Mouse (Mus musculus) midbrain, embryonic 10.5 days (tissue): Measurements from ENCODE around the gene Scyl2. TPM values are rescaled to one million over a fixed set of nuclear protein-coding genes. Genes with fewer than 3 reads are reported as not detected.

Experiments
- DNase-seq: peaks from one replicate; pipeline ENCODE4 v3.0.0-alpha.2; 2017; ENCODE audit warnings: low spot score
- H3K27ac ChIP-seq: fragments of 300-500 bp; sonication (generic); replicated peaks from 2 replicates; pipeline ENCODE4 v1.5.1; 2016; ENCODE audit warnings: mild to moderate bottlenecking
- H3K27me3 ChIP-seq: fragments of 300-500 bp; sonication (generic); 2 replicates; pipeline ENCODE4 v1.6.1; 2016; ENCODE audit warnings: low read depth, mild to moderate bottlenecking; ENCODE audit not compliant: poor library complexity, severe bottlenecking
- H3K36me3 ChIP-seq: fragments of 300-500 bp; sonication (generic); 2 replicates; pipeline ENCODE4 v1.6.1; 2016; ENCODE audit warnings: mild to moderate bottlenecking, moderate library complexity
- H3K4me1 ChIP-seq: fragments of 300-500 bp; sonication (generic); 2 replicates; pipeline ENCODE4 v1.6.1; 2016
- H3K4me3 ChIP-seq: fragments of 300-500 bp; sonication (generic); 2 replicates; pipeline ENCODE4 v1.5.1; 2016; ENCODE audit warnings: mild to moderate bottlenecking, moderate library complexity
- H3K9me3 ChIP-seq: fragments of 300-500 bp; sonication (generic); replicated peaks from 2 replicates; pipeline ENCODE4 v1.6.1; 2016; ENCODE audit warnings: mild to moderate bottlenecking
- WGBS: fragments of 180-500 bp; shearing (Covaris S2); methylation state at CpG from one replicate; pipeline ENCODE4 v1.1.7; 2016; 5-methylcytosine and 5-hydroxymethylcytosine counted together
- polyA plus RNA-seq: library from polyadenylated mRNA; unstranded; fragments of >200 nt; fragmentation: Nextera tagmentation; extraction: Ambion mirVana; gene quantifications from 2 replicates; pipeline ENCODE4 v1.2.1, GENCODE M21; 2016

Gene Scyl2
- polyA plus RNA-seq, 1 experiment from 2014 or later: 8.3 TPM

DNA sequence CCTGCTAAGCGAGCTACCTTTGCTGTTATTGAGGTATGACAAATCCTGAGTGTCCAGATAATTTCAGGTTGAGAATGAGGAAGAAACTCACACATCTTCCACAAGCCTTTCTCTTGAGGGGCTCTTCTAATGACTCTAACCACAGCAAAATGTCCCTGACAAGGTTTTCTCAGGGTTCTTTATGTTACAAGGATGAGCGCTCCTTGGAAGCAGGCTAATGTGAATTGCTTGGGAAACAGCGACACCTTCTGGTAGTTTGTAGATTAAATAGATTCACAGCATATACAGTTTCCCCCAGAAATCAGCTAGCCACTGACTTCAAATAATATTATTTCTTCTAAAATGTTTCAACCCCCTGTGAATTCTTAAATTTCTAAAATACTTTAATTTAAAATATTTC is 56.0 kb downstream of the Scyl2 start:
- H3K4me1 ChIP-seq: no peaks in the 10 kb centered on the region
- H3K27me3 ChIP-seq: peaks cover 7% of the 10 kb centered on the region; the same call in 1 of the 2 replicates
- 25% methylated on average over 3 of the region's 3 CpGs for WGBS
- H3K9me3 ChIP-seq: no peaks in the 10 kb centered on the region
- no peak overlapping the region for H3K4me3 ChIP-seq
- DNase-seq: peak; percentile 33
- no peak overlapping the region for H3K27ac ChIP-seq
- no peaks in the 10 kb centered on the region for H3K36me3 ChIP-seq

DNA sequence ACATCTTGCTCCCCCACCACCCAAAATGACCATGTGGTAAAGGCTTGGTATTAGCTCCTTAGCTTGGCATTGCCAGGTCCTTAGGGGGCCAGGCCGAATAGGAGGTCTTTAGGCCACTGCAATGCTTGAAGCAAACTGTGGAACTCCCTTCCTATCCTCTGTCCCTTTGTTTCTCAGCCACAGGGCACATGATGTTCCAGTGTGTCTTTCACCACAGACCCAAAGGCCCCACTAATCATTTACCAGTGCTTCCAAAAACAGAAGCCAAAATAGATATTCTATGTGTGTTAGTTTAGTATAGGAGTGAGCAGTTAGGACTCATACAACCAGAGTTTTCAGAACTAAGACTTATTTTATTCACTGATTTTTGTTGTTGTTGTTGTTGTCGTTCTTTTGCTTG is 59.4 kb downstream of the Scyl2 start:
- H3K27ac ChIP-seq: no peak overlapping the region
- no peak for DNase-seq
- WGBS: 94% methylated on average over 2 of the region's 2 CpGs

DNA sequence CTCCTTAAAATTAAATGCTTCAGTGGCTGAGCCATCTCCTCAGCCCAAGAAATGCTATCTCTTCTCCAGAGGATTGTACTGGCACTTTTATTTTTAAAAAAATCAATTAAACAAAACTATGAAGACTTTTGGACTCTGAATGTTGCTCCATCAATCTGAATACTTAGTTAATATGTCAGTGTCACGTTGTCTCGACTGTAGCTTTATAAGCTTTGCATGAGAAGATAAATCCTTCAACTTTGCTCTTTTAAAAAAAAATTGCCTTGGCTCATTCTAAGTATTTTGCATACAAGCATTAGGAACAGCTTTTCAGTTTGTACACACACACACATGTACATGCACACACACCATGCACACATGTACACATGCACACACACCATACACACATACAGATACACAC is 61.9 kb downstream of the Scyl2 start:
- Histone ChIP-seq H3K27ac (no peak overlapping the region), H3K4me3 (no peak overlapping the region), H3K36me3 (no peaks in the 10 kb centered on the region), H3K27me3 (peaks cover 16% of the 10 kb centered on the region; the same call in 1 of the 2 replicates), H3K9me3 (no peaks in the 10 kb centered on the region), H3K4me1 (peaks cover 11% of the 10 kb centered on the region)
- no peak for DNase-seq
- 94% methylated on average over 2 of the region's 2 CpGs for WGBS

More for the DNA sequence above, 59.4 kb downstream of the Scyl2 start:
- Histone ChIP-seq H3K9me3 (no peaks in the 10 kb centered on the region), H3K27me3 (peaks cover 12% of the 10 kb centered on the region; the same call in 1 of the 2 replicates), H3K4me3 (no peak overlapping the region), H3K4me1 (peaks cover under 1% of the 10 kb centered on the region; the same call in 1 of the 2 replicates), H3K36me3 (no peaks in the 10 kb centered on the region)

DNA sequence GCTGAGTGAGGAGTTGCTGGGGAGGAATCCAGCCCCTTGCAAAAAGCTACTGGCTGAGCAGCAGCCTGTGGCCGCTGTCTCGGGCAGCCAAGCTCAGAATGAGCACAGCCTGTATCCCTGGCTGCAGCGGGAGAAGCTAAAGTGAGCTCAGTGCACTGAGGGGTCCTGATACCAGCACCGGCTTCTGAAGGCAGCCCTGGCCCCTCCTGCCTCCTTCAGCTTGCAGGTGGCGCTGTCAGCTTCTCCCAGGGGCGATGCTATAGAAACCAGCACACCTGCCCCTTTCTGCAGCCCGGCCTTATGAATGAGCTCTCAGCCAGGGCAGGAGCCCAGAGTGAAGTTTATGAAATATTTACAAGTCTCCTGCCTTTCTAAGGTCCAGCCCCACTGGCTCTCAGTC is 65.0 kb downstream of the Scyl2 start, which contains the start of gene Slc17a8:
Gene Slc17a8 (minus strand): TSS at position 125 of the 400 bp plus-strand sequence.
- Histone ChIP-seq H3K4me1 (peaks cover 11% of the 10 kb centered on the region), H3K4me3 (peak within 1 kb of the TSS; percentile 9; the same call in 1 of the 2 replicates), H3K9me3 (no peaks in the 10 kb centered on the region), H3K36me3 (no peaks in the 10 kb centered on the region), H3K27ac (peak within 1 kb of the TSS; percentile 30), H3K27me3 (0 out of 2 replicates have a peak, but pooled peaks cover 13% of the 10 kb centered on the region)
- WGBS: 19% methylated on average over 7 of the region's 7 CpGs
- peak; percentile 14 for DNase-seq

DNA sequence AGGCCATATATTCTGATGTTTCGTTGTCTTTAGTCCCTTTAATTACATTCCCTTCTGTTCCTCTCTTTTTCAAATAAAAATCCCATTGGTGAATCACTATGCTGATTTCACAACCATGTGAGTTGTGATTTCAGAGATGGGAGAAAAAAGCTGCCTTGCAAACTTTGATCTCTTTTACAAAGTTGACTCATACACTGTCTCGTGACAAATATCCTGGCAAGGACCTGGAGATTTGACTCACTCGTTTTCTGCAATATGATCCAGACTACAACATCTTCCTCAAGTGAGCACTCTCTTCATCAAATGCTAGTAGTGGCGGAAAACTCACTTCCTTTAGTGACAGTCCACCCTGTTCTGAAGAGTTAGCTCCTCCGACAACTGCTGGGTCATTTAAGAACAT is 86.8 kb downstream of the Scyl2 start:
- no peak for DNase-seq
- H3K4me1 ChIP-seq: no peaks in the 10 kb centered on the region
- no peaks in the 10 kb centered on the region for H3K36me3 ChIP-seq
- no peaks in the 10 kb centered on the region for H3K9me3 ChIP-seq
- H3K27ac ChIP-seq: no peak overlapping the region
- H3K4me3 ChIP-seq: no peak overlapping the region
- H3K27me3 ChIP-seq: no peaks in the 10 kb centered on the region
- WGBS: 88% methylated on average over 5 of the region's 5 CpGs

DNA sequence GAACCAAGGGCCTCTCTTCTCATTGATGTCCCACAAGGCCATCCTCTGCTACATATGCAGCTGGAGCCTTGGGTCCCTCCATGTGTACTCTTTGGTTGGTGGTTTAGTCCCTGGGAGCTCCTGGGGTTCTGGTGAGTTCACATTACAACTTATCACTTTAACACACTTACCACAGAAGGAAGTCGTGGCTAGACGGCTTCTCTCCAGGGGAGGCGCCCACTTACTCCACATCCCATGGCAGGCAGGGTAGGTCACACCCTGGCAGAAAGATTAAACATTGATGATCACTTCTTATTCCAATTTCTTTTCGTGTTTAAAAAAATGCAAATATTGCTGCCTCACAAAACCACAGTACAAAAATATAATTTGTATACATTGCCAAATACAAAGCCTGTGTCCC is 88.8 kb downstream of the Scyl2 start:
- no peaks in the 10 kb centered on the region for H3K9me3 ChIP-seq
- no peak overlapping the region for H3K27ac ChIP-seq
- no peak for DNase-seq
- H3K36me3 ChIP-seq: no peaks in the 10 kb centered on the region
- H3K4me3 ChIP-seq: no peak overlapping the region
- no peaks in the 10 kb centered on the region for H3K27me3 ChIP-seq
- H3K4me1 ChIP-seq: peaks cover 9% of the 10 kb centered on the region
- WGBS: 91% methylated on average over 4 of the region's 4 CpGs

DNA sequence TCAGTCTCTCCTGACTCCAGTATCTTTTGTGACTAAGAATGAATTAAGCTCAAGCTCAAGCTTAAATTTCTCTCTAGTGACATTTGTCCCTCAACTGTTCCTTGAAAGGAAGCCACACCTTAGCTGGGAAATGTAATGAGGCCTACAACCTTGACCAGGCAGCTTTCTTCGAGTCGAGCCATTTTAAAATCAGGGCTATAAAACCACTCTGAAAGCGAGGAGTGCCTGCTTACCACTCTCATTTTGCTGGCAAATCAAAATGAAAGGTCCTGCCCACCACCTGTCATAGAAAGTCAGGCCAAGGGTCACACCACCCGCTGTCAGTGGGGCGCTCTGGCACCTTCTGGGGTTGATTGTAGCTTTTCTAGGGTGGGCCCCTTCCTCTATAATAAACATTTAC is 90.2 kb downstream of the Scyl2 start:
- no peak for DNase-seq
- H3K36me3 ChIP-seq: no peaks in the 10 kb centered on the region
- WGBS: 91% methylated on average over 5 of the region's 5 CpGs

DNA sequence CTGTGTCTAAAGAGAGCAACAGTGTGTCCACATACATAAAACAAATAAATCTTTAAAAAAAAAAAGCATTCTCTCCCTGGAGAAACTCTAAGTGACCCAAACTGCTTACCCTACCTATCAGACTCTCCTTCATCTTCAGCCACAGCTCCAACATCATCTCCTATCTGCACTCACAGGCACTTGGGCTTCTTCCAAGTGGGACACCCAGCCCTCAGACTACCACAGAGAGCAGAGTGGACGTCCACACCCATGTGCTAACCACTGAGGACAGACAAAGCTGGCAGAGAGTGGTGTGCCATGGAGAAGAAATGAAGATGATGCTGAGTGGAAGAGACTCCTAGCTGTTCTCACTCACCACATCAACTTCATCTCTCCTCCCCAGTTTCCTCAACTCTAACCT is 90.6 kb downstream of the Scyl2 start:
- no peak for DNase-seq
- peaks cover 9% of the 10 kb centered on the region for H3K4me1 ChIP-seq
- no peaks in the 10 kb centered on the region for H3K9me3 ChIP-seq
- H3K27ac ChIP-seq: no peak overlapping the region
- H3K4me3 ChIP-seq: no peak overlapping the region
- 76% methylated on average over 1 of the region's 1 CpGs for WGBS
- H3K36me3 ChIP-seq: no peaks in the 10 kb centered on the region
- no peaks in the 10 kb centered on the region for H3K27me3 ChIP-seq

More for the DNA sequence above, 90.2 kb downstream of the Scyl2 start:
- Histone ChIP-seq H3K4me3 (no peak overlapping the region), H3K27me3 (no peaks in the 10 kb centered on the region), H3K9me3 (no peaks in the 10 kb centered on the region), H3K27ac (no peak overlapping the region), H3K4me1 (peaks cover 9% of the 10 kb centered on the region)

DNA sequence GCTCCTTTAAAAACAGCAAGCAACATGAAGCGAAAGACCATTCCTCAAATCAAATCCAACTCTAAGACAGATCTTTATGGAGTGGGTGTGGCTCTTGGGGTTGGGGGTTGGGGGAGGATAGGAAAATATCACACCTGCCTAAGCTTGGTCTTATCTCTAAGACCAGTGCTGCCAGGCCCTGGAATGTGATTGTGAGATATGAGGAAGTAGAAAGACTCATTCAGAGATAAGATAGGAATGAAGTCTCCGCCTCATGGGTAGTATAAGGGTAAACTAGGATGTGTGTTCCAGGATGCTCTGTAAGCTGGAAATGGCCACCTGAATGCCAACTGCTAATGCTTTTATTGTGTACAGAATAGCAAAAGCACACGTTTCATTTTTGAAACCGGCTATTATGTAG is 91.8 kb downstream of the Scyl2 start:
- peaks cover 9% of the 10 kb centered on the region for H3K4me1 ChIP-seq
- WGBS: 88% methylated on average over 4 of the region's 4 CpGs
- no peak for DNase-seq

DNA sequence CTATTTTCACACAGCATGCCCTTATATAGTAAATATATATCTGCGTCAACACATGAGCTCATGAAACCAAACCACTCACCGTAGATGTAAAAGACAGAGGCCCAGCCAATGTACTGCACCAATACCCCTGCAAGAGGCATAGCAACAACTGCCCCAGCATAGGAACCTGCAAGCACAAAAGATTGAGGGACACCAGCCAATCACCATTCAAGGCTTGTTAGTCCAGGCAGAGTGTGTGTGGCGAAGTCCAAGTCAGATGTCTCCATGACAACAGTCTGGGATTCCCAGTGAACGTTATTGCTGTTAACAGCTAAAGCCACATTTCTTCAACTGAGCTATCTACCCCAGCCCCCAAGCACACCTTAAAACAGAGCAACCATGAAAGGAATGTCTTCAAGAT is 93.3 kb downstream of the Scyl2 start:
- peak; percentile 33 for DNase-seq
- 44% methylated on average over 4 of the region's 4 CpGs for WGBS

More for the DNA sequence above, 91.8 kb downstream of the Scyl2 start:
- no peaks in the 10 kb centered on the region for H3K9me3 ChIP-seq
- H3K4me3 ChIP-seq: no peak overlapping the region
- H3K27me3 ChIP-seq: no peaks in the 10 kb centered on the region
- no peaks in the 10 kb centered on the region for H3K36me3 ChIP-seq
- H3K27ac ChIP-seq: no peak overlapping the region

DNA sequence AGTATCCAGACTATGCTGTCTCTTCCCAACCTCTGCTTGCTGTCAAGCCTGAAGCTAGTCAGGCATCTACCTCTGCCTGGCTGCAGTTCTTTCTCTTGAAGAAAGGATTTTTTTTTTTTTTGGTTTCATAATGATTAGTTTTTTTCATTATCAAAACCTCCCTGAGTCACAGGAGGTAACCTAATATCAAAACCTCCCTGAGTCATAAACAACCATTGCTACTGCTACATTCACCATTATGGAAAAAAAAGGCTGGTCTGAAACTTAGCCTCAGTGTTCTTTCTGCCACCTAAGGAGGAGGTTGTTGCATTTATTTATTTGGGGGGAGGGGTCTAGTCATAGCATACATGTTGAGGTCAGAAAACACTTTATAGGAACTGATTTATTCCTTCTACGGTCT is 96.2 kb downstream of the Scyl2 start:
- Histone ChIP-seq H3K4me3 (no peak overlapping the region), H3K36me3 (no peaks in the 10 kb centered on the region), H3K27me3 (no peaks in the 10 kb centered on the region), H3K9me3 (peaks cover 4% of the 10 kb centered on the region; the same call in 1 of the 2 replicates), H3K27ac (no peak overlapping the region), H3K4me1 (peaks cover 9% of the 10 kb centered on the region)
- no peak for DNase-seq
- WGBS: 98% methylated on average over 1 of the region's 1 CpGs

More for the DNA sequence above, 93.3 kb downstream of the Scyl2 start:
- H3K27me3 ChIP-seq: no peaks in the 10 kb centered on the region
- no peaks in the 10 kb centered on the region for H3K9me3 ChIP-seq
- H3K4me1 ChIP-seq: peaks cover 9% of the 10 kb centered on the region
- H3K27ac ChIP-seq: peak overlapping the region; percentile 53; the same call in 1 of the 2 replicates
- no peak overlapping the region for H3K4me3 ChIP-seq
- no peaks in the 10 kb centered on the region for H3K36me3 ChIP-seq
